Mouse (Mus musculus): ENCODE data around the gene Nkiras1.

The Nkiras1 gene

GRCm38 (mm10) chr14:18274526-18274925, 3.6 kb downstream of the Nkiras1 start:
- no peak for DNase-seq (ENCODE audit: low spot score)

- no peak for DNase-seq (ENCODE audit: low spot score)
Measured at GRCm38 (mm10) chr14:18280375-18280774, 9.4 kb downstream of the Nkiras1 start.

DNA sequence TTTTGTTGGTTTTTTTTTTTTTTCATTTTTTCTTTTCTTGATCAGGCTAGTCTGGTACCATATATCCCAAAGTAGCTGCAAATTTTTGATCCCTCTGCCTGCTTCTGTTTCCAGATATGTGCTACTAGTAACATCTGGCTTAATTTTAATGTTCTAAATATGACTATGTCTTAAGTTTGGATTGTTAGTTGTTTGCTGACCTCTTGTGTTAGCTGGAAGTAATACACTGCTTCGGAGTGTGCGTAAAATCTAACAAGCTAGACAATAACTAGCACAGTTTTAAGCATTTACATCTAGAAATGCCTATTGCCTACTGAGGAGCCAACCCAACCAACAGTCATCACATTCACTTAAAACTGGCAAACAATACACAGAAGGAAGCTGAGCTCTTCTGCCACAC, 13.6 kb downstream of the Nkiras1 start:
- DNase-seq (ENCODE audit: low spot score), result no peak

DNA sequence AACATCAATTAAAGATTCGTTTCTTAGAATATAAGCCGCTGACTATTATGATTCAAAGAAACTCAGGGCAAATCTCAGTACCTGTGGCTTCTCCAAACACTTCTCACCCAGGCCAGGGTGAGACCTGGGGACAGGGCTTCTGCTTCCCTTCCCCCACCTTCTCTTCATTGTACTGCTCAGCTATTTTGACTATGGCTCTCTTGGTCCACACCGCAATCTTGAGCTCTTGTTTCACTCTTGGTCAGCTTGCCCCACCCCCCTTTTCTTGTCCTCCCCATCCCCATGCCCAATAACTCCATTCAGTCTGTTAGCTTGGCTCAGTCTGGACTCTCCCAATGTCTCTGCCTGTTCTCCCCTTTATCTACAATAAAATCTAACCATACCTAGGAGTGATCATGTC, 14.5 kb downstream of the Nkiras1 start:
- no peak for DNase-seq (ENCODE audit: low spot score)

DNA sequence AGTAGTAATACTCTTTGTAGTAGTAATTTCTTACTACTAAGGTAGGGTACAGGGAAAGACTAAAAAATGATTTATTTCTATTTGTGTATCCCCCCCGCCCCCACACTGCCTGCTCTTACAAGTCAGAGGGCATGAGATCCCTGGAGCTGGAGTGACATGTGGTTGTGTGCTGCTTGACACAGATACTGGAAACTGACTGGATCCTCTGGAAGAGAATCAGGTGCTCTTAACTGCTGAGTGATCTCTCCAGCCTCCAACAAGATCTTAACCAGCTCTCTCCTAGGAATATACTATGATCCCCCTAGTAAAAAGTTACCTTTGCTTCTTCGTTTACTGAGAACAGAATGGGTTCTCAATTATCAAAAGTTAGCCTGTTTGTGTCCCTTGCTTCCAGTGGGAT, 15.5 kb downstream of the Nkiras1 start:
- DNase-seq (ENCODE audit: low spot score), result no peak

- no peak for DNase-seq (ENCODE audit: low spot score)
Measured at GRCm38 (mm10) chr14:18287391-18287790, 16.5 kb downstream of the Nkiras1 start.

GRCm38 (mm10) chr14:18292111-18292510, 21.2 kb downstream of the Nkiras1 start:
- no peak for DNase-seq (ENCODE audit: low spot score)

GRCm38 (mm10) chr14:18292578-18292977, 21.6 kb downstream of the Nkiras1 start:
- DNase-seq (ENCODE audit: low spot score), result no peak

DNA sequence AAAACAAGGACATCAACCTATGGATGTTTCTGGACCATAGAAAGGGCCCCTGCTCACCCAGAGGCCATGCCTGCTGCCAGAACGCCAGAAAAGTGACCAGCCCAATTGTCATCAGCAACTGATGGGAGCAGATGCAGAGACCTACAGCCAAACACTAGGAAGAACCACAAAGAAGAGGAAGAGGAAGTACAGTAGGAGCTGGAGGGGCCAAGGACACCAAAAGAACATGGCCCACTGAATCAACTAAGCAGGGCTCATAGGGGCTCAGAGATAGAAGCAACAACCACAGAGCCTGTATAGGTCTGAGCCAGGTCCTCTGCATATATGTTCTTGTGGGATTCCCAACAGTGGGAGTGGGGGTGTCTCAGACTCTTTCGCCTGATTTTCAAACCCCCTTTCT, 26.5 kb downstream of the Nkiras1 start:
- DNase-seq (ENCODE audit: low spot score), result no peak

- no peak for DNase-seq (ENCODE audit: low spot score)
Measured at GRCm38 (mm10) chr14:18298874-18299273, 27.9 kb downstream of the Nkiras1 start.

DNA sequence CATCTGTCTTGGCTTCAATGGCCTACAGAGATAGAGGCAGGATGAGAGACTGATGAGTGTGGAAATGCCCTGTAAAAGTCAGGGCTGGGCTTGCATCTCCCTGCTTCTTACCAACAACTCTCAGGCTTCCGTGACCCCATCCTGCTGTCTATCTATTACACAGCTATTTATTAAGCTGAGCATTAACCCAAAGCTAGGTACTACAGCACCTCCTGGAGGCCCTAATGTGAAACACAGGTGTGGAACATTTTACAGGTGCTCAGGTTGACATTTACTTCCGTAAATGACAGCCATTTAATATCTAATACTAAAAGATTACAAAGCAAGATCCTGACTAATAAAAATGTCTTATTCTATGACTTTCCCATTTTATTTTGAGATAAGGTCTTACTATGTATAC, 29.7 kb downstream of the Nkiras1 start:
- no peak for DNase-seq (ENCODE audit: low spot score)

DNA sequence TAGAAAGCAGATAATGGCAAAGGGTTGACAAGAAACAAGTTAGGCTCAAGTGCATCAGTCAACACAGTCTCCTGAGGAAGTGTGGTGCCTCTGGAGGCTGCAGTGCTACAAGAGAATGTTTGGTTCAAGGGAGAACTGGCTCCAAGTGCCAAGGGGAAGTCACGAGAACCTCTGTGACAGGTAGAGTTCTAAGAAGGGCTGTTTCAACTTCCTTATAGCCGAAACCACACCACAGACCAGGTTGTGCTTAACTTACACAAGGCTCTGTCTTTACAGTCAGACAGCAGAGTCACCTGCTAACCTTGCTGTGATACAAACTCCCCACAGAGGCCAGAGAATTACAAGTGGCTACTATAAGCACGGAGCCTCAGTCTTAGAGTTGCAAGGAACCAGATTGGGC, 30.7 kb downstream of the Nkiras1 start:
- DNase-seq (ENCODE audit: low spot score), result no peak

GRCm38 (mm10) chr14:18302750-18303149, 31.8 kb downstream of the Nkiras1 start:
- no peak for DNase-seq (ENCODE audit: low spot score)

GRCm38 (mm10) chr14:18303262-18303661, 32.3 kb downstream of the Nkiras1 start:
- no peak for DNase-seq (ENCODE audit: low spot score)

DNA sequence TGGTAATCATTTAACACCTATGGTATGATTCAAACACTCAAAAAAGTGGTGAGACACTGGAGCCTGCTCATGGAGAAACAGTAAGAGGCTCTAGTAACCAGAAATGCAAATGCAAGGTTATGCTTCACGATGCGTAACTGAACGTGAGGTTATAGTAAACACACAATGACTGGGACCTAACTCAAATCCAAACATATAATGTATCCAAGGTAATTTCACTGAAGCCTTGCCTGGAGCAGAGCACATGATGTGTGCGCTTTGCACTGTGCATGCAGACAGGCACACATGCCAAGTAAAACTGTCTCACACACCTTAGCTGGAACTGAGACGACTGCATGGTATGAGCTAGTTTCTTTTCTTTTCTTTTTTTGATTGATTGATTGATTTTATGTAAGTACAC, 33.2 kb downstream of the Nkiras1 start:
- no peak for DNase-seq (ENCODE audit: low spot score)

GRCm38 (mm10) chr14:18317457-18318411, 46.8 kb downstream of the Nkiras1 start:
- no peak for DNase-seq (ENCODE audit: low spot score)

DNA sequence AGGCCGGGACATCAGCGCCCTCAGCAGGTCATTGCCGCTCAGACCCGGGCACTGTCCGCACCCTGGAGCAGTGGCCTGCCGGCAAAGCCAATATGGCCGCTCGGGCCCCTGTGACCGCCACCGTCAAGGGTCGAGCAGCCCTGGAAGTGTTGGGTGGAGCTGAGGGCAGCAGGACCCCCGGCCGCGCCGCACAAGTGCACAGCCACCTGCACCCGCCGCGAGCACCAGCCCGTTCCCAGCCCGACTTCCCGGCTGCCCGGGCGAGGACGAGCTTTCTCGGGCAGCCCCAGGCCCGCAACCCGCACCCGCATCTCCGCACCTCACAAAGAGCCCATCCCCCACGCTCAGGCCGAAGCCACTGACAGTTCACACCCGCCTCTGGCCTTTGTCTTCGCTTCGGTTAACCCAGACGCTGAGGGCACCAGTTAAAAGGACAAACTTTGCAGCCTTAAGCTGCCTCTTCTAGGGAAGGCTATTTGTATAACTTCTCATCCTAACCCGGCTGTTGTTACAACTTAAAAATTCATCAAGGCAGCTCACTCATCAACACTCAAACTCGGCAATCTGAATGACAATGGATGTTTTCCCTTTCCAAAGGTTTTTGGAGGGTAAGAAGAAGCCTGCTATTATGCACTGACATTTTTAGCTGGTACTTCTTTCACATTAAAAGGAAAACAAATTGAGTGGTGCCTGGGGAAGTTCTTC, 56.2 kb downstream of the Nkiras1 start:
- DNase-seq (ENCODE audit: low spot score), result no peak

- no peak for DNase-seq (ENCODE audit: low spot score)
Measured at GRCm38 (mm10) chr14:18330789-18331692, 60.1 kb downstream of the Nkiras1 start.

GRCm38 (mm10) chr14:18331693-18332131, 60.8 kb downstream of the Nkiras1 start, which contains the start of gene Ube2e1:
Gene Ube2e1, minus strand, starts transcription at chr14:18331859.
- DNase-seq (ENCODE audit: low spot score), result peak; percentile 56
